Mouse (Mus musculus) lung, postnatal 25 days (tissue): ENCODE data around the gene Alk.

Source experiments
- DNase-seq: peaks from one replicate; pipeline ENCODE4 v3.0.0; 2022; ENCODE audit warnings: low spot score

Alk gene

GRCm38 (mm10) chr17:72604610-72604980 lies at the start of gene Alk:
TSS of gene Alk (minus strand) at chr17:72604627.
- peak; percentile 78 for DNase-seq

- no peak for DNase-seq
Measured at GRCm38 (mm10) chr17:72652801-72653200, 48.4 kb upstream of the Alk start.

- DNase-seq: peak; percentile 21
Measured at GRCm38 (mm10) chr17:72648607-72649217, 44.3 kb upstream of the Alk start.

- no peak for DNase-seq
Measured at GRCm38 (mm10) chr17:72646167-72646566, 41.7 kb upstream of the Alk start.

- no peak for DNase-seq
Measured at GRCm38 (mm10) chr17:72640095-72640494, 35.7 kb upstream of the Alk start.

GRCm38 (mm10) chr17:72639400-72639799 lies 35.0 kb upstream of the Alk start:
- DNase-seq: no peak

- peak; percentile 75 for DNase-seq
Measured at GRCm38 (mm10) chr17:72606251-72606650, 1.8 kb upstream of the Alk start.

GRCm38 (mm10) chr17:72603886-72604609 lies 379 bp downstream of the Alk start:
- no peak for DNase-seq

GRCm38 (mm10) chr17:72603118-72603885 lies 1.1 kb downstream of the Alk start:
- peak; percentile 48 for DNase-seq

GRCm38 (mm10) chr17:72600806-72601205 lies 3.6 kb downstream of the Alk start:
- DNase-seq: no peak

- DNase-seq: peak; percentile 5
Measured at GRCm38 (mm10) chr17:72587671-72588070, 16.8 kb downstream of the Alk start.

- DNase-seq: no peak
Measured at GRCm38 (mm10) chr17:72580142-72580541, 24.3 kb downstream of the Alk start.

GRCm38 (mm10) chr17:72579321-72579720 lies 25.1 kb downstream of the Alk start:
- DNase-seq: no peak

- no peak for DNase-seq
Measured at GRCm38 (mm10) chr17:72571379-72571778, 33.0 kb downstream of the Alk start.

GRCm38 (mm10) chr17:72569491-72569890 lies 34.9 kb downstream of the Alk start:
- no peak for DNase-seq

- no peak for DNase-seq
Measured at GRCm38 (mm10) chr17:72563423-72563822, 41.0 kb downstream of the Alk start.

GRCm38 (mm10) chr17:72561471-72561870 lies 43.0 kb downstream of the Alk start:
- no peak for DNase-seq

- DNase-seq: no peak
Measured at GRCm38 (mm10) chr17:72560771-72561170, 43.7 kb downstream of the Alk start.

- DNase-seq: no peak
Measured at GRCm38 (mm10) chr17:72557029-72557735, 47.2 kb downstream of the Alk start.

- no peak for DNase-seq
Measured at GRCm38 (mm10) chr17:72546274-72546673, 58.2 kb downstream of the Alk start.

GRCm38 (mm10) chr17:72535304-72535703 lies 69.1 kb downstream of the Alk start:
- DNase-seq: no peak

GRCm38 (mm10) chr17:72532266-72532665 lies 72.2 kb downstream of the Alk start:
- no peak for DNase-seq
